Mouse (Mus musculus): ENCODE results near the gene Ooep. TPM values are rescaled to one million over a fixed set of nuclear protein-coding genes. Genes with fewer than 3 reads are reported as not detected.

The Ooep gene
- polyA plus RNA-seq (2012; ENCODE audit: low replicate concordance), result not detected in 2 replicates

DNA sequence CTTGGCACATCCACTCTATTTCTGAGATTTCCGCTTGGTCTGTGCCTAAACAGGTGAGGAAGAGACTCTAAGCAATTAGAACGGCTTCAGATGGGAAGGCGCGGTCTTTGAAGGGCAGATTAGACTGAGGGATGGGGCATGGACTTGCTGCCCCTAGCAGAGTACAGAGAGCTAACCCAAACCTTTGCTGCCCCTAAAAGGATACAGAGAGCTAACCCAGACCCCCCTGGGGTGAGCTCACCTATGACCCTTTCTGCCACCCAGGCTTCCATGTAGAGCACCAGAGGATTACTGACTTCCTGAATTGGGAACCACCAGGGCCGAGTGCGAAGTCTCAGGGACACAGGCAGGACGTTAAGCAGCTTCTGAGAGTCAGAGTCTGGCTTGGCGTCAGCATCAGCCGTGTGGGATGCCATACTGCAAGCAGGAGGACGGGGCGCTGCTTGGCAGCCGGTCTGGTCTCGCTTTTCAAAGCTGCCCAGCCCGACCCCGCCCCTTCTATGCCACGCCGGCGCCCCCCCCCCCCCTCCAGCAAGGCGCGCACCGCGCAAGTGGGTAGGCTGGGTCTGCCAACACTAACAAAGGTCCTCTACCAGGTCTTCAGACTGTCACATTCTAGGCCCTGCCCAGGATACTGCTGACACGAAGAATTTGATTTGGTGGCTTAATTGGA, at the start of gene Ooep:
Gene Ooep (minus strand): TSS at position 613 of the 673 bp plus-strand sequence.

DNA sequence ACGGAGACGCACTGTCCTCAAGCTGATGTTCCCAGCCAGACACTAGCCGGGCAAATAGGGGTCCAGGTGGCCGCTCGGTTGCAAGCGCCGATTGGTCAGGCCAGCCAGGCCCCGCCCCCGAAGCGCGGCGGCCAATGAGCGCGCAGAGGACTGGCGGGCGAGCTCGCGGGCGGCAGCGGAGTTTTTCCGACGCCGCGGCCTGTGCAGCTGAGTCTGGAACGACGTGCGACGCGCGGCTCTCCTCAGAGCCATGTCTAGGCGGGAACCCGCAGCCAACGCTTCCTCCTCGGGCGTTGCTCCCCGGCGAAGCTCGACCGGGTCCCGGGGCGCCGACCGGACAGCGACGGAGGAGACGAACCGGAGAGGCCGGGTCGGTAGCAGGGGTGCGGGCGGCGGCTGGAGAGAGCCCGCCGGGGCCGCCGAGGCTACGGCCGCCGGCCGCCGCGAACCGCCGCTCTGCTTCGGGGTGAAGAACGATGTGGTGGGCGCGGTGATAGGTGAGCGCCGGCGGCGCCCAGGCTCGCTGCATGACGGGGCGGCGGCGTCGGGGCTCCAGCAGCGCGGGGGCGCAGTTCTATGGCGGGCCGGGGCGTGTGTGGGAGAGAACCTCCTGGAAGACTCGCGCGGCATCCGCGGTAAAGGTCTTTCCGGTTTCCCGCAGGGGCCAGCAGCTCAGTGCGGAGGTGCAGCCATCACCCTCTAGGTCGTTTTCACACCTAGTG, 17.3 kb upstream of the Ooep start, which contains the start of gene Ddx43:
Gene Ddx43 (plus strand): TSS at position 148 of the 722 bp plus-strand sequence.

DNA sequence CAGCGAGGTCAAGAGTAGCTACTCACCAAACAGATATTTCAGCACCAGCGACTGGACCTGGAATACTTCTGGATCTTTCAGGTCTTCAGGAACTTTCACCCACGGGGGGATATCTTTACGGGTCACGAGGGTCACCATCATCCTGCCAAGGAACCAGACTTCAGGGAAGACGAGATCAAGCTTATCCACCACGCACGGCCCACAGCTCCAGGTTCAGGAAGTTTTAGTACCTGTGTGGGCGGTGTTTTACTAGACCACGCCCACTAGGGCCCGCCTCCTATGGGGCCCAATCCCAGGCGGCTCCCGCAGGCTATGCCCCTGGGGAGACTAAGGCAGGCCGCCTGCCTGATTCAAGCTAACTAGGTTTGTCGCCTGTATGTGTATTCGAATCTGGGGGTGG, 10.6 kb downstream of the Ooep start, which contains the start of gene Dppa5a:
Gene Dppa5a (minus strand): TSS at position 219 of the 400 bp plus-strand sequence.

DNA sequence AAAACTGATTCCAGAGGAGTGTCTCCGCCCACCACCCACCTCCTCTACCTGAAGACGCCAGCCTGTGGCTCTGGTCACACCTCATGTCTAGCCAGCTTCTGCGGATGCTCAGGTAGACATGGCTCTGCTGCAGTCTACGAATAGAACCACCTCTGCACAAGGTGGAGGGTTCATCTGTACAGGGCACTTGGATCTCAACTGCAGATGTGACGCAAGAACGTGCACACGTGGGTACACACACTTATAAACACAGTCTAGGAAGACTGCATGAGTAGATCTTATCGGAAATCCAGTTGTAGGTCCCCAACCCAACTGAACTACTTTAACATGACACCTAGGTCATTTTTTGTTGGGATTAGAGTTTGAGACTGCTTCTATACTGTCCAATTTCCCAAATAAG, 22.9 kb downstream of the Ooep start, which contains the start of gene Gsta2:
Gene Gsta2 (minus strand): TSS at position 178 of the 400 bp plus-strand sequence.

DNA sequence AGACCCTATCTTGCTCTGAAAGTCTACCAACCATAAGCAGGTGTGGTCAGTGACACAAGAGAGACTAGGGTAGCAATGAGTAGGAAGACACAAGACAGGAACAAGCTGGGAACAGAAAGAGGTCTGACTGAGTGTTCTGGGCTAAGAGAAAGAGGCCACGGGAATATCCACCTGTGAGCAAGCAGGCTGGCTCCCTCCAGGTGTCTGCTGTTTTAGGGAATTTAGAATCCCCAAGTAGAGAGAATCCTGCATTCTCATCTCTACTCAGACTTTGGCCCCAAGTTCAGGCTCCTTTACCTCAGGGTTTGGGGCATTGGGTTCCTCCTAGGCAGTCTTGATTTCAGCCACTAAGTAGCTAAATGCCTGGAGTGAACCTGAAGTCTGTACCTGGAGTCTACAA, 51.2 kb downstream of the Ooep start, which contains the start of gene Omt2b:
Gene Omt2b (plus strand): TSS at position 301 of the 400 bp plus-strand sequence.

Other genes starting within 250 kb of the Ooep start
- gene Gsta4, start 196.0 kb downstream of the Ooep start, polyA plus RNA-seq (2012; ENCODE audit: low replicate concordance), result 0.45 and 0.48 TPM in 2 replicates
- not detected in 2 replicates for gene Gsta1, start 148.1 kb downstream of the Ooep start, polyA plus RNA-seq (2012; ENCODE audit: low replicate concordance)
- not detected in 2 replicates for gene Gm3776, start 121.6 kb downstream of the Ooep start, polyA plus RNA-seq (2012; ENCODE audit: low replicate concordance)
- gene Gm10639, start 88.8 kb downstream of the Ooep start, polyA plus RNA-seq (2012; ENCODE audit: low replicate concordance), result not detected in 2 replicates
- not detected in 2 replicates for gene Omt2a, start 63.9 kb downstream of the Ooep start, polyA plus RNA-seq (2012; ENCODE audit: low replicate concordance)
- gene Omt2b, start 51.1 kb downstream of the Ooep start, polyA plus RNA-seq (2012; ENCODE audit: low replicate concordance), result not detected in 2 replicates
- gene Gsta2, start 22.9 kb downstream of the Ooep start, polyA plus RNA-seq (2012; ENCODE audit: low replicate concordance), result not detected in 2 replicates
- gene Dppa5a, start 10.5 kb downstream of the Ooep start, polyA plus RNA-seq (2012; ENCODE audit: low replicate concordance), result not detected in 2 replicates
- 0.64 and 1.4 TPM in 2 replicates for gene Ddx43, start 17.1 kb upstream of the Ooep start, polyA plus RNA-seq (2012; ENCODE audit: low replicate concordance)
- gene Cgas, start 64.5 kb upstream of the Ooep start, polyA plus RNA-seq (2012; ENCODE audit: low replicate concordance), result 1.1 and 4.1 TPM in 2 replicates
- gene Mto1, start 69.5 kb upstream of the Ooep start, polyA plus RNA-seq (2012; ENCODE audit: low replicate concordance), result 8.8 and 19.1 TPM in 2 replicates
- gene Gm17324, start 70.1 kb upstream of the Ooep start, polyA plus RNA-seq (2012; ENCODE audit: low replicate concordance), result 0.15 TPM in 1 of 2 replicates, not detected in the other
- 594 and 678 TPM in 2 replicates for gene Eef1a1, start 110.4 kb upstream of the Ooep start, polyA plus RNA-seq (2012; ENCODE audit: low replicate concordance)
- gene Slc17a5, start 209.3 kb upstream of the Ooep start, polyA plus RNA-seq (2012; ENCODE audit: low replicate concordance), result 2.5 and 4.9 TPM in 2 replicates
- not detected in 2 replicates for gene Cd109, start 236.8 kb upstream of the Ooep start, polyA plus RNA-seq (2012; ENCODE audit: low replicate concordance)